Mouse (Mus musculus): ENCODE measurements at regions not wholly inside any gene's neighbourhood (a gene's known extent, or its start where the extent isn't known, plus 50 kb on each side); places are given as distances from the start of the nearest gene placed in this dataset.
"Not testable (repeated sequence)": the region's sequence is repeated elsewhere in the genome, so short reads cannot be mapped to it uniquely, and the experiment has no call there.

DNA sequence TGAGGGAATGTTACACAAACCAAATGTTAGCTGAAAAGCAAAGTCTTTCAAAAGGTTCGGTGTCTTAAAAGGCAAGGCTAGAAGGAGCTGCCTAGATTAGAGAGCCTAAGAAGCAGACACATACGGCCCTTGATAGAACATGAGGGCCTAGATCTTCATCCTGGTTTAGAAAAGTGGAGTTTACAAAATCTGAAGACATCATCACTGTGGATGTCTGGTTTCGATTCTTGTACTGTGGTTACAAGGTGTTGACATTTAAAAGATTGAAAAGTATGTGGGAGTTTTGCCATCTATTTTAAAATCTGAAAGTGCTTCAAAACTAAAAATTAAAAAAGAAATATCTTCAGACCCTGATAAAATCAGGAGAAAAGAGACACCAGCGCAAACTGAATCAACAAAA lies 76.5 kb upstream of the 1110032F04Rik start:
- no peak for DNase-seq
- intact Hi-C loops (cut with DNase I; ENCODE audit: low total_unique reads), result no loop called here

DNA sequence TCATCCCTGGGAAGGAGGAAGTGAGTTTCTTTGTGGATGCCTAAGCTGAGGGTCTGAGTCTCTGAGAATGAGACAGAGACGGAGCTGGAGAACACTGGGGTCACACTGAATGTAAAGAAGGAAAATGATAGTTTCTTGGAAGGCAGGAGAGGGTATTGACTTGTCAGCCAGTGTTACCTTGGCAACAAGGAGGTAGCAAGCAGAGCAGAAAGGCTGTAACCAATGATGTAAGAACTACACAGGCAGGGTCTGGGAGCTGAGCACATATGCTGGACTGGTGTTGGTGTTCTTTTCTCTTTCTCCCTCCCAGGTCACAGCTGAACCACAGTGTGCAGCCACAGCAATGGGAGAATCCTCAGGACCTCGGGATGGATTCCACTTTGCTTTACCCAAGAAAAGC lies 75.5 kb upstream of the 1110032F04Rik start:
- intact Hi-C loops (cut with DNase I; ENCODE audit: low total_unique reads), result no loop called here

GRCm38 (mm10) chr3:68794380-68795014 lies 74.9 kb upstream of the 1110032F04Rik start:
- intact Hi-C loops (cut with DNase I; ENCODE audit: low total_unique reads), result no loop called here
- DNase-seq, result no peak

More for the DNA sequence above, 75.5 kb upstream of the 1110032F04Rik start:
- no peak for DNase-seq

- intact Hi-C loops (cut with DNase I; ENCODE audit: low total_unique reads), result no loop called here
These were observed 73.7 kb upstream of the 1110032F04Rik start for GRCm38 (mm10) chr3:68795641-68796040.

GRCm38 (mm10) chr3:68798408-68798807 lies 71.0 kb upstream of the 1110032F04Rik start:
- DNase-seq; intact Hi-C loops (cut with DNase I; ENCODE audit: low total_unique reads): not testable (repeated sequence)

More at GRCm38 (mm10) chr3:68795641-68796040, 73.7 kb upstream of the 1110032F04Rik start:
- DNase-seq, result no peak

GRCm38 (mm10) chr3:68808866-68809265 lies 60.5 kb upstream of the 1110032F04Rik start:
- intact Hi-C loops (cut with DNase I; ENCODE audit: low total_unique reads), result no loop called here
- no peak for DNase-seq

DNA sequence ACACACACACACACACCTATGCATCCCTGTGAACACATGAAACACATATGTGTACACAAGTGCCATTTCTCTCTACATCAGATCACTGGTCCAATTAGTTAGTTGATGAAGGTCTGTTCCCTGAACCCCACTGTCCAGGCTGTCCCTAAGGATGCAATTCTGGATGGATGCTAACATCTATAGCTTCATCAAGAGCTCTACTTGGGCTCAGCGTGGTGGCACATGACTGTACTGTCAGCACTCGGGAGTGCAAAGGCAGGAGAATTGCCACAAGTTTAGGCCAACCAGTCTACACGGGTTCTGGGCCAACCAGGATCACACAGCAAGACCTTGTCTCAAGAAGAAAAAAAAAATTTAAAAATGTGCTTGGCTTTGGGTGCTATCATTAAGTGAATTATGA lies 55.9 kb upstream of the 1110032F04Rik start:
- no peak for DNase-seq
- intact Hi-C loops (cut with DNase I; ENCODE audit: low total_unique reads), result no loop called here

GRCm38 (mm10) chr3:68814011-68814690 lies 55.2 kb upstream of the 1110032F04Rik start:
- no peak for DNase-seq
- intact Hi-C loops (cut with DNase I; ENCODE audit: low total_unique reads), result no loop called here

DNA sequence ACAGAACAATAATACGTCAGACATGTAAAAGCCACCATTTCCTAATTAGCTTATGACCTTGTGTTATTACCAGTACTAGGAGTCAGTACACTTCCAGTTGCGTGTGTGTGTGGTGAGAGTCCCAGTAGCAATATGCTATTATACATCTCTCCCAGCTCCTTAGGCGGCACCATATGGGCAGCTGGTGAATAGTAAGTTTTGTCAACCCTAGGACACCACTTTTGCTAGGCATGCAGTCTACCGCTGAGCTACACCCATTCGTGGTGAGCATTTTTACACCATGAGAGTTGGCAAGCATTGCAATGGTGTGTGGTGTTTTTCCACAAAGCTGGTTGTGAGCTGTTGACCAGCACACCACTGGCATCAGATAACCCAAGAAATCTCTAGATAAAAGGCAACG lies 53.8 kb upstream of the 1110032F04Rik start:
- intact Hi-C loops (cut with DNase I; ENCODE audit: low total_unique reads), result no loop called here
- DNase-seq, result no peak

DNA sequence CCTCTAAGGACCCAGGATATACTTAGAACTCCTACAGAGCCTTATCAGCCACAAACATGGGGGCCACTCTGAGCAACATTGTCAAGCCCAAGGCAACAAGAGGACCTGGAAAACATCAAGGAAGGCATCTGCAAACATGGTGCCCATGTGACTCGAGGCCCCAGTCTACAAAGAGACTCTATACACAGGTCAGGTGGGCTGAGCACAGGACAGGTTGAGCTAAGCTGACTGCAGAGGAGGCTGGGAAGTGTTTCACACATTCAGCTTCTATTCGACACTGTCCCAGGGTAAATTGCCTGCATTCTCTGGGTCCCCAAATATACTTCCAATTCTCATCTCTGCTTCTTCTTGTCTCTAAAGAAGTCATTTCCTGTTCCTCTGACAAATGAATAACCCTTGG lies 52.1 kb upstream of the 1110032F04Rik start:
- no peak for DNase-seq
- intact Hi-C loops (cut with DNase I; ENCODE audit: low total_unique reads), result no loop called here

Data from gastrocnemius, postnatal 14 days (tissue).